Mouse (Mus musculus): ENCODE results near the gene Ppp4r3a.
"Not testable (repeated sequence)": the region's sequence is repeated elsewhere in the genome, so short reads cannot be mapped to it uniquely, and the experiment has no call there.

The Ppp4r3a gene

GRCm38 (mm10) chr12:101083076-101083838, at the start of gene Ppp4r3a:
Ppp4r3a (minus strand) TSS chr12:101083702.
- DNase-seq (ENCODE audit: low spot score in 2 of 2): peak; percentile 98

- DNase-seq (ENCODE audit: low spot score in 2 of 2): no peak
Measured at GRCm38 (mm10) chr12:101123013-101123412, 39.5 kb upstream of the Ppp4r3a start.

GRCm38 (mm10) chr12:101122066-101122465, 38.6 kb upstream of the Ppp4r3a start:
- DNase-seq (ENCODE audit: low spot score in 2 of 2): not testable (repeated sequence)

GRCm38 (mm10) chr12:101109794-101110585, 26.5 kb upstream of the Ppp4r3a start:
- DNase-seq (ENCODE audit: low spot score in 2 of 2): not testable (repeated sequence)

- DNase-seq (ENCODE audit: low spot score in 2 of 2): no peak
Measured at GRCm38 (mm10) chr12:101107722-101108121, 24.2 kb upstream of the Ppp4r3a start.

GRCm38 (mm10) chr12:101105571-101105970, 22.1 kb upstream of the Ppp4r3a start:
- no peak for DNase-seq (ENCODE audit: low spot score in 2 of 2)

GRCm38 (mm10) chr12:101102648-101103047, 19.1 kb upstream of the Ppp4r3a start:
- no peak for DNase-seq (ENCODE audit: low spot score in 2 of 2)

- DNase-seq (ENCODE audit: low spot score in 2 of 2): not testable (repeated sequence)
Measured at GRCm38 (mm10) chr12:101093678-101094077, 10.2 kb upstream of the Ppp4r3a start.

GRCm38 (mm10) chr12:101089955-101090354, 6.5 kb upstream of the Ppp4r3a start:
- no peak for DNase-seq (ENCODE audit: low spot score in 2 of 2)

GRCm38 (mm10) chr12:101087406-101087805, 3.9 kb upstream of the Ppp4r3a start:
- DNase-seq (ENCODE audit: low spot score in 2 of 2): no peak

- DNase-seq (ENCODE audit: low spot score in 2 of 2): no peak
Measured at GRCm38 (mm10) chr12:101084881-101085666, 1.6 kb upstream of the Ppp4r3a start.

GRCm38 (mm10) chr12:101084237-101084636, 735 bp upstream of the Ppp4r3a start:
- DNase-seq (ENCODE audit: low spot score in 2 of 2): no peak

GRCm38 (mm10) chr12:101083839-101084195, 315 bp upstream of the Ppp4r3a start:
- DNase-seq (ENCODE audit: low spot score in 2 of 2): no peak

- DNase-seq (ENCODE audit: low spot score in 2 of 2): peak; percentile 10 to 16
Measured at GRCm38 (mm10) chr12:101082296-101083075, 1.0 kb downstream of the Ppp4r3a start.

GRCm38 (mm10) chr12:101077955-101078354, 5.5 kb downstream of the Ppp4r3a start:
- DNase-seq (ENCODE audit: low spot score in 2 of 2): no peak

GRCm38 (mm10) chr12:101075433-101075832, 8.1 kb downstream of the Ppp4r3a start:
- DNase-seq (ENCODE audit: low spot score in 2 of 2): no peak

GRCm38 (mm10) chr12:101074821-101075429, 8.6 kb downstream of the Ppp4r3a start:
- no peak for DNase-seq (ENCODE audit: low spot score in 2 of 2)

GRCm38 (mm10) chr12:101069813-101070212, 13.7 kb downstream of the Ppp4r3a start:
- no peak for DNase-seq (ENCODE audit: low spot score in 2 of 2)

GRCm38 (mm10) chr12:101066329-101066728, 17.2 kb downstream of the Ppp4r3a start:
- no peak for DNase-seq (ENCODE audit: low spot score in 2 of 2)

GRCm38 (mm10) chr12:101039956-101040355, 43.5 kb downstream of the Ppp4r3a start:
- no peak for DNase-seq (ENCODE audit: low spot score in 2 of 2)
